Mouse (Mus musculus): ENCODE data around the gene Phb2. TPM values are rescaled to one million over a fixed set of nuclear protein-coding genes. Genes with fewer than 3 reads are reported as not detected.
"Not testable (repeated sequence)": the region's sequence is repeated elsewhere in the genome, so short reads cannot be mapped to it uniquely, and the experiment has no call there.

Phb2 gene
- polyA plus RNA-seq, 1 experiment from 2014 or later: 370 TPM

DNA sequence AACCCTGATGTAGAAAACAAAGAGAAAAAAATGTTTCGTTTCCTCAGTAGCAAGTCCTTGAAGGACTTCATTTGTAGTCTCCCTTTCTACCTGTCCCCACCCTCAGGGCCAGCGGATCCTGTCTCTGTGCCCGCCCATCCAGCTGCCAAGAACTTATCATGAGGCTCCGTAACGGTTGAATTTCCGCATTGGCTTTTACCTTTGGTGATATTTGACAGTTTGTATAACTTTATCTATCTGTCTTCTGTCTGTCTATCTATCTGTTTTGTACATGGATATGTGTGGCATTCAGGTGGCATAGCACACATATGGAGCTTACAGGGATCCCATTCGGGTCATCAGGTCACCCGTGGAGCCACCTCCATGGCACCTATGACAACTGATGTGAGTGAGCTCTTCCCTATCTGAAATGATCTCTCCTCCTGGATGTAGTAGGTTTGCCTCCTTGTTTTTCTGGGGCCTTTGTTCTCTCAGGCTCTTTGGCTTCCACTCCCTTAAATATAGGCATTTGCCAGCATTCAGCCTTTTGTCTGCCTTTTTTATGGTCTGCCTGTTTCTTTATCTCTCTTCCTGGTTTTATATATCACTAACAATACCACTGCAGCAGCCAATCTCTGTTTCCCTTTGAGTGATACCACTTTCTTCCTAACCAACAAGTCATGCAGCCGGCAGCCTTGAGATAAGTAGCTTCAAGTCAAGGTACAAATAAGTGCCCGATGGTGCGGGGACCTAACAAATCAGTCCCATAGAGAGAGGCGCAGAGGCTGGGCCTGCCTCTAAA, 26.3 kb upstream of the Phb2 start:
- no peak overlapping the region for H3K4me2 ChIP-seq (ENCODE audit: low read depth)
- H3K9ac ChIP-seq (ENCODE audit: low read length): no peak overlapping the region
- ATAC-seq (ENCODE audit: insufficient read depth, low FRiP score, low TSS enrichment) (no peak), DNase-seq (ENCODE audit: low spot score) (peak; percentile 5)
- no peaks in the 10 kb centered on the region for H3K36me3 ChIP-seq (ENCODE audit: control insufficient read depth, insufficient read depth, low read length)
- no peak overlapping the region for H3K4me3 ChIP-seq (ENCODE audit: low read depth, low read length)
- H3K27me3 ChIP-seq (ENCODE audit: control insufficient read depth, insufficient read depth, low read length): no peaks in the 10 kb centered on the region
- no peaks in the 10 kb centered on the region for H3K9me3 ChIP-seq (ENCODE audit: control insufficient read depth, low read length)
- 81% methylated on average over 12 of the region's 12 CpGs for WGBS
- H3K4me1 ChIP-seq (ENCODE audit: control insufficient read depth, insufficient read depth, low read length): no peaks in the 10 kb centered on the region
- H3K27ac ChIP-seq (ENCODE audit: low read depth, low read length): no peak overlapping the region

DNA sequence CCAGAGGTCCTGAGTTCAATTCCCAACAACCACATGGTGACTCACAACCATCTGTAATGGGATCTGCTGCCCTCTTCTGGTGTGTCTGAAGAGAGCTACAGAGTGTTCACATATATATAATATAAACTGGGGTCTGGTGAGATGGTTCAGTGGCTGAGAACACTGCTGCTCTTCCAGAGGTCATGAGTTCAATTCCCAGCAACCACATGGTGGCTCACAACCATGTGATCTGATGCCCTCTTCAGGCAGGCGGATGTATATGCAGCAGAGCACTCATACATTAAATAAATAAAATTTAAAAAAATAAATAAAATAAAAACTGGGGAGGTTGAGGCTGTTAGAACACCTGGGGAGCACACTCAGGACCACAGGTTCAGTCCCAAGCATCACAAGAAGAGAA, 25.5 kb upstream of the Phb2 start:
- not testable (repeated sequence) for H3K4me3 ChIP-seq (ENCODE audit: low read depth, low read length); H3K9ac ChIP-seq (ENCODE audit: low read length); H3K9me3 ChIP-seq (ENCODE audit: control insufficient read depth, low read length); H3K36me3 ChIP-seq (ENCODE audit: control insufficient read depth, insufficient read depth, low read length); ATAC-seq (ENCODE audit: insufficient read depth, low FRiP score, low TSS enrichment); DNase-seq (ENCODE audit: low spot score); H3K27me3 ChIP-seq (ENCODE audit: control insufficient read depth, insufficient read depth, low read length); H3K4me1 ChIP-seq (ENCODE audit: control insufficient read depth, insufficient read depth, low read length); H3K4me2 ChIP-seq (ENCODE audit: low read depth); H3K27ac ChIP-seq (ENCODE audit: low read depth, low read length)
- 85% methylated on average over 1 of the region's 1 CpGs for WGBS

DNA sequence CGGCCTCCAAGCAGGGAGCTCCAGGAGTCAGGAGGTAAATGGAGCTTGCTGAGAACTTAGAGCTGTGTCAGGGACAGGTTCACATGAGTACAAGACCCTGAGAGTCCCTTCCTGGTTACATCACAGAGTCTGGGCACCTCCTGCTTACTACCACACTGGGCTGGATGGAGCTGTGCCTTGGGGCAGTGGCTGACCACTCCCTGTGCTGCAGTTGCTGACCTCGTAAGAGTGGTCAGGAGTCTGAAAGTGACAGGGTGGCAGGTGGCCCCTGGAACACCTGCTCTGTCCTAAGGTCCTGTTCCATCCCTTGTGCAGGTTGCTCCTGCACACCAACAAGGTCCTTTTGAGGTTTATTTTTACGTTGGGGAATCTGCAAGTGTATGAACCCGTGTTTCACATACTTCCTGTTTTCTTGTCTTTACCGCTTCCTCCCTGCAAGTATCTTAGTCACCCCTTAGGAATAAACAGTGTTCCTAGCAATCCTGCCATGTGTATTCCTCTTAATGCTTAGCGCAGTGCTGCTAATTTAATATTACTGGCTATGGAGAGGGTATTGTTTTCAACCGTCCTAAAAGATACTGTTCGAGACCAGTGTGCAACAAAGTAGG, 23.9 kb upstream of the Phb2 start:
- Histone ChIP-seq H3K36me3 (ENCODE audit: control insufficient read depth, insufficient read depth, low read length) (no peaks in the 10 kb centered on the region), H3K4me2 (ENCODE audit: low read depth) (no peak overlapping the region), H3K27ac (ENCODE audit: low read depth, low read length) (no peak overlapping the region), H3K9ac (ENCODE audit: low read length) (no peak overlapping the region), H3K4me3 (ENCODE audit: low read depth, low read length) (no peak overlapping the region), H3K27me3 (ENCODE audit: control insufficient read depth, insufficient read depth, low read length) (no peaks in the 10 kb centered on the region), H3K4me1 (ENCODE audit: control insufficient read depth, insufficient read depth, low read length) (no peaks in the 10 kb centered on the region), H3K9me3 (ENCODE audit: control insufficient read depth, low read length) (no peaks in the 10 kb centered on the region)
- DNase-seq (ENCODE audit: low spot score) (no peak), ATAC-seq (ENCODE audit: insufficient read depth, low FRiP score, low TSS enrichment) (no peak)
- 90% methylated on average over 8 of the region's 8 CpGs for WGBS

DNA sequence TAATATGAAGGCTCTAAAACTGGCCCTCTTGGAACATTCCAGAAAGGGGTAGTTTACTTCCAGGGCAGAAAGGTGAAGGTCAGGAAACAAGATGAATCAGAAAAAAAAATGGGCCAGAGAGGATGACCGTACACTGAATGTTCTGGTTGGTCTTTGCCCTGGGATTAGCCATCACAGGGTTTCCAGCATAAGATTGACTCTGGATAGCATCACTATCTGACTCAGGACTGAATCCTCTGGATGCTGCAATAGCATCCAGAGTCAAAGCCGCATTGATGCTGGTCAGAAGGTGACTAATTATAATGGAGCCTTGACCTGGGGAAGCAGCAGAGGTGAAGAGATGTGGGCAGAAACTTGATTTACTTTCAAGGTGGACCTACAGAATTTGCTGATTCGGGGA, 23.1 kb upstream of the Phb2 start:
- no peak for DNase-seq (ENCODE audit: low spot score)
- Histone ChIP-seq H3K27ac (ENCODE audit: low read depth, low read length) (no peak overlapping the region), H3K9me3 (ENCODE audit: control insufficient read depth, low read length) (no peaks in the 10 kb centered on the region), H3K4me1 (ENCODE audit: control insufficient read depth, insufficient read depth, low read length) (no peaks in the 10 kb centered on the region), H3K27me3 (ENCODE audit: control insufficient read depth, insufficient read depth, low read length) (no peaks in the 10 kb centered on the region), H3K4me2 (ENCODE audit: low read depth) (no peak overlapping the region), H3K4me3 (ENCODE audit: low read depth, low read length) (no peak overlapping the region), H3K9ac (ENCODE audit: low read length) (no peak overlapping the region), H3K36me3 (ENCODE audit: control insufficient read depth, insufficient read depth, low read length) (no peaks in the 10 kb centered on the region)
- WGBS: 92% methylated on average over 3 of the region's 3 CpGs
- no peak for ATAC-seq (ENCODE audit: insufficient read depth, low FRiP score, low TSS enrichment)

DNA sequence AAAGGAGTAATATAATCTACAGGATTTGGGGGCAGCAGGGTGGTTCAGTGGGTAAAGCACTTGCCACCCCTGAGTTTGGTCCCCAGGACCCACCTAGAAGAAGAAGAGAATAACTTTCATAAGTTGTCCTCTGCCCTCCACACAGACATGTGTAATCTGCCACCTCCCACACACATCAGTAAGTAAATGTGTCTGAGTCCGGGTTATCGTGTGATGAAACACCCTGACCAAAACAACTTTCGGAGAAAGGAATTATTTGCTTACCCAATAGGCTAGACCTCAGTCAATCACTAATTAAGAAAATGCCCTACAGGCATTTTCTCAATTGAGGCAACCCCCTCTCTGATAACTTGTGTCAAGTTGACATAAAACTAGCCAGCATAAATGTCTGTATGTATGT, 21.6 kb upstream of the Phb2 start:
- no peak overlapping the region for H3K4me3 ChIP-seq (ENCODE audit: low read depth, low read length)
- no peak overlapping the region for H3K4me2 ChIP-seq (ENCODE audit: low read depth)
- no peaks in the 10 kb centered on the region for H3K9me3 ChIP-seq (ENCODE audit: control insufficient read depth, low read length)
- H3K36me3 ChIP-seq (ENCODE audit: control insufficient read depth, insufficient read depth, low read length): no peaks in the 10 kb centered on the region
- no peak overlapping the region for H3K9ac ChIP-seq (ENCODE audit: low read length)
- 92% methylated on average over 3 of the region's 3 CpGs for WGBS
- DNase-seq (ENCODE audit: low spot score) (no peak), ATAC-seq (ENCODE audit: insufficient read depth, low FRiP score, low TSS enrichment) (no peak)
- no peaks in the 10 kb centered on the region for H3K4me1 ChIP-seq (ENCODE audit: control insufficient read depth, insufficient read depth, low read length)
- no peak overlapping the region for H3K27ac ChIP-seq (ENCODE audit: low read depth, low read length)
- H3K27me3 ChIP-seq (ENCODE audit: control insufficient read depth, insufficient read depth, low read length): no peaks in the 10 kb centered on the region

DNA sequence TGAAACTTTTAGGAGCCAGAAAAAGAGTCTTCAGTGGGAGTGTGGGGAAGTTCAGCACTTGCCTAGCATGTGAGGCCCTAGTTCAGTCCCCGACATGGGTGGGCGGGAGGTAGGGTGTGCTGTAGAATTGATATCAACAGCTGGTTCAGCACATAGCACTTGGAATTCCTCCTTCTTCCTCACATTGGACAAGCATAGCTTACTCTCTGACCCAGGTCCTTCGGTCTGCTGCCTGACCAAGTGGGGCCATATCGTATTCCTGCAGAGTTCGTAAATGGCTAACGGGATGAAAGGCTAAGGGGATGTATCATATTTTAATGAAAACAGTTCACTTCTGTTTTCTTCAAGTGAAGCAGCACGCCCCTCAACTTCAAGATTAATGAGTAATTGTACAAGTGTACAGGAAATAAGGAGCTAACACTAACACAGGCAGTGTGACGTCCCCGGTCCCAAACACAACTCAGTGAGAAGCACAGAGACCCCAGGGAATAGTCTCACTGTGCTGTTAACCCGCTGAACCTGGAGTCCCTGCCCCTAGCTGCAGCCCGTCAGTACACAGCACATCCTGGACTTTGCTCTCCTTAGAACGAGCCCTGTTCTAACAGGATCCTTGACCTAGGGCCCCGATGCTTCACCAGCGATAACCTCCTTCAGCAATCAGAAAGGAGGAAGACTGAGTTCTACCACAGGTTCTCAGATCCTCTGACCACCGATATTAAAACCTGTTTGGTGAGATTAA, 18.7 kb upstream of the Phb2 start:
- H3K36me3 ChIP-seq (ENCODE audit: control insufficient read depth, insufficient read depth, low read length): no peaks in the 10 kb centered on the region
- no peaks in the 10 kb centered on the region for H3K27me3 ChIP-seq (ENCODE audit: control insufficient read depth, insufficient read depth, low read length)
- H3K4me3 ChIP-seq (ENCODE audit: low read depth, low read length): no peak overlapping the region
- no peaks in the 10 kb centered on the region for H3K9me3 ChIP-seq (ENCODE audit: control insufficient read depth, low read length)
- no peak overlapping the region for H3K4me2 ChIP-seq (ENCODE audit: low read depth)
- H3K9ac ChIP-seq (ENCODE audit: low read length): no peak overlapping the region
- 72% methylated on average over 15 of the region's 15 CpGs for WGBS
- no peak for ATAC-seq (ENCODE audit: insufficient read depth, low FRiP score, low TSS enrichment)
- no peaks in the 10 kb centered on the region for H3K4me1 ChIP-seq (ENCODE audit: control insufficient read depth, insufficient read depth, low read length)
- no peak overlapping the region for H3K27ac ChIP-seq (ENCODE audit: low read depth, low read length)
- no peak for DNase-seq (ENCODE audit: low spot score)

DNA sequence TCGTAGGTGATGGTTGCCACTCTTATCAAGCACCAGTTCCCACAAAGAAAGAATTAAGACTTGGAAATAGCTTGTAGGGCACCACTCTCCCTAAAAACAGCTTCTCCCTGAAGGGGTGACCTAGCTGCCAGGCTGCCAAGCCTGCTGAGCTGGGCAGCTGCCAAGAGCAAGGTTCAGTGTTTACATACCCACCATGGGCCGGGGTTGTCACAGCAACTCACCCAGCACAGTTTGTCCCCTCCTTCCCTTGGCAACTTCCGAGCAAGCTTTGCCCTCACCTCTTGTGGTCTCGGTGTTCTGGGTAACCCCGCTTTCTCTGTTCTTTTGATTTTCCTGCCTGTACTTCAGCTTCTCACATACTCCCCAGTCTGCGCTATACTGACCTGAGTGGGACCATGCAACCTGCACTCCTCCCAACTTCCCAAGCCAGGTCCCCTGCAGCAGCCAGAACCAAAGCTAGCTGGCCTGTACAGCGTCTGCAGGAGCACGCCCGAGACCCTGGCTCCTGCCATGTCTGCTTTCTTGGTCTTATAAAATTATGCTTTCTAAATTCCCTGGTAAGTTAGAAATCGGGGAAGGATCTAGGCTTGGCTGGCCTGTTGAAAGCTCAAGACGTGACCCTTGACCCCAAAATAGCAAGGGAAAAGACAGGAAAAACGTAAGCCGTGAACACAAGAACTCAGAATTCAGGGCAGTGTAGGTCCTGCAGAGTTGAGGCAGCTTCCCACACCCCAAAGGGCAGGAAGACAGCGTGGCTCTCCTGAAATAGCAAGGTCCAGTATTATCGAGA, 17.8 kb upstream of the Phb2 start:
- H3K4me1 ChIP-seq (ENCODE audit: control insufficient read depth, insufficient read depth, low read length): no peaks in the 10 kb centered on the region
- WGBS: 86% methylated on average over 15 of the region's 15 CpGs
- H3K36me3 ChIP-seq (ENCODE audit: control insufficient read depth, insufficient read depth, low read length): no peaks in the 10 kb centered on the region
- H3K4me3 ChIP-seq (ENCODE audit: low read depth, low read length): no peak overlapping the region
- ATAC-seq (ENCODE audit: insufficient read depth, low FRiP score, low TSS enrichment) (no peak), DNase-seq (ENCODE audit: low spot score) (no peak)
- no peaks in the 10 kb centered on the region for H3K27me3 ChIP-seq (ENCODE audit: control insufficient read depth, insufficient read depth, low read length)
- H3K9me3 ChIP-seq (ENCODE audit: control insufficient read depth, low read length): no peaks in the 10 kb centered on the region
- H3K27ac ChIP-seq (ENCODE audit: low read depth, low read length): no peak overlapping the region
- H3K4me2 ChIP-seq (ENCODE audit: low read depth): no peak overlapping the region
- no peak overlapping the region for H3K9ac ChIP-seq (ENCODE audit: low read length)

DNA sequence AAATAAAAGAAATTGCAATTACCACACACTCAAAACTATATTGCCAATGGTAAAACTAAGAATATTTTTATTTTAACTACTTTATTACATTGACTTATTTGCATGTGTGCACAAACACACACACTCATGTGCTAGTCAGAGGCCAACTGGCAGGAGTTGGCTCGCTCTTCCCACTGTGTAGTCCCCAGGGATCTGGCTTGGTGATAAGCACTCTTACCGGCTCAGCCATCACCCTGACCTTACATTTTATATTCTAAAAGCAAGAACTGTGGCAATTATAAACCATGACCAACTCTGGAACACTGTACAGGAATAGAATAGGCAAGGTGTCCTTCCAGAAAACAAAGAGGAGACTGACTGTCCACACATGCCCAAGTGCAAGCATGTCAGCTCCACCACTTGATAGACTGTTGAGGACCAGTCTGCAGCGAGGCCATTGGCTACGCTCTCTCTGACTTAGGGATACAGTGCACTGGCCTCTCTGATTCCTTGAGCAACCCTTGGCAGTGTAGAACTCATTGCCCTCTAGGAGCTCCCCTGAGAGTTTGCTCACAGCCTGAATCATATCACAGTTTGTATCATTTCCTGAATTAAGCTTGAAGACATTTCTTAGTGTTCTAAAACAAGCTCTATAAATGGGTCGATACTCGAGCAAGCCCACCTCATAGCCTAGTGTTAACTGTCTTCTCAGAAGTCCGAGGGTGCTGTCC, 15.5 kb upstream of the Phb2 start:
- no peaks in the 10 kb centered on the region for H3K9me3 ChIP-seq (ENCODE audit: control insufficient read depth, low read length)
- H3K9ac ChIP-seq (ENCODE audit: low read length): no peak overlapping the region
- H3K4me2 ChIP-seq (ENCODE audit: low read depth): no peak overlapping the region
- H3K27ac ChIP-seq (ENCODE audit: low read depth, low read length): no peak overlapping the region
- H3K4me3 ChIP-seq (ENCODE audit: low read depth, low read length): no peak overlapping the region
- H3K4me1 ChIP-seq (ENCODE audit: control insufficient read depth, insufficient read depth, low read length): no peaks in the 10 kb centered on the region
- ATAC-seq (ENCODE audit: insufficient read depth, low FRiP score, low TSS enrichment): no peak
- H3K27me3 ChIP-seq (ENCODE audit: control insufficient read depth, insufficient read depth, low read length): no peaks in the 10 kb centered on the region
- WGBS: 90% methylated on average over 7 of the region's 7 CpGs
- DNase-seq (ENCODE audit: low spot score): no peak
- H3K36me3 ChIP-seq (ENCODE audit: control insufficient read depth, insufficient read depth, low read length): no peaks in the 10 kb centered on the region

Measured in neural tube, embryonic 11.5 days (tissue).